Mouse (Mus musculus): ENCODE data around the gene Hscb. TPM values are rescaled to one million over a fixed set of nuclear protein-coding genes. Genes with fewer than 3 reads are reported as not detected.
A peak's percentile ranks its signal among the peaks of the same experiment; 100 is the strongest.

Gene Hscb
- polyA plus RNA-seq, 1 experiment = 18.0 TPM

DNA sequence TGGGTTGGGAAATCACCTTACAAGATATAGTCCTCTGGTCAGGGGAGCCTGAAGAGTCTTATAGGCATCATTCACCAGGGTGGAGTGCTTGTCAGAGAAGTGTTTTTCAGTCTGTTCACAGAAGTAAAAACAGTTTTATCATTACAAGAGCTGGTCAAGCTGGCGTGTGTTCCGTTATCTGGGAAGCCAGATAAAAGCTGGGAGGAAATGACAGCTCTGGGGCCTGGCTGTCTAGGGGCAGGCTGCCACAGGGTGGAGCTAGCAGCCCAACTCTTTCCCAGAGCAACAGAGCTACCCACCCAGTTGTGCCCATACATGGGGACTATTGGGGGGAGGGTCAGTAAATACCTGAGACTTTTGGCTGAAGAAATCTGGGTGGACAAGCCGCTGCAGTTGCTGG is 3.6 kb downstream of the Hscb start:
- peak in 1 of 2 experiments; percentile 63 for DNase-seq (ENCODE audit: extremely low spot score in 1 of 2, low spot score in 1 of 2)

- no peak for DNase-seq (ENCODE audit: extremely low spot score in 1 of 2, low spot score in 1 of 2)
Observed at GRCm38 (mm10) chr5:110831036-110831720, 8.4 kb downstream of the Hscb start.

DNA sequence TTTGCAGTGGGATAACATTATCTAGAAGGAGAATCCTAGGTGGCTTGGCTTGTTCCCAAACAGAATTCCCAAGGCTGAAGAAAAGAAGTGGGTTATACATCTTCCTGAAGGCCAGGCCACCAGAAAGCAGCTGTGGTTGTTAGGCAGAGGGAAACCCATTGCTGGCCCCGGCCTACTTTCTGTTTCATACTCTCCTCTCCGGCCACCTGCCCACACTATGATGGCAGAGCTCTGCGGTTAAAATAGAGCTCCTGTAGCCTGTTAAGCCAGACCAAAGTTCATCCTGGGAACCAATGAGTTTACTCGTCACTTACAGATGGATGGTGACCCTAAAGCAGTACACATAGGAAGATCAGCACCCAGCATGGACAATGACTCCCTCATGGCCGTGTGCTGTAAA is 12.0 kb downstream of the Hscb start:
- DNase-seq (ENCODE audit: extremely low spot score in 1 of 2, low spot score in 1 of 2) = no peak

- peak in 1 of 2 experiments; percentile 32 for DNase-seq (ENCODE audit: extremely low spot score in 1 of 2, low spot score in 1 of 2)
Observed at GRCm38 (mm10) chr5:110826781-110827495, 12.6 kb downstream of the Hscb start.

- no peak for DNase-seq (ENCODE audit: extremely low spot score in 1 of 2, low spot score in 1 of 2)
Observed at GRCm38 (mm10) chr5:110824421-110824820, 15.2 kb downstream of the Hscb start.

DNA sequence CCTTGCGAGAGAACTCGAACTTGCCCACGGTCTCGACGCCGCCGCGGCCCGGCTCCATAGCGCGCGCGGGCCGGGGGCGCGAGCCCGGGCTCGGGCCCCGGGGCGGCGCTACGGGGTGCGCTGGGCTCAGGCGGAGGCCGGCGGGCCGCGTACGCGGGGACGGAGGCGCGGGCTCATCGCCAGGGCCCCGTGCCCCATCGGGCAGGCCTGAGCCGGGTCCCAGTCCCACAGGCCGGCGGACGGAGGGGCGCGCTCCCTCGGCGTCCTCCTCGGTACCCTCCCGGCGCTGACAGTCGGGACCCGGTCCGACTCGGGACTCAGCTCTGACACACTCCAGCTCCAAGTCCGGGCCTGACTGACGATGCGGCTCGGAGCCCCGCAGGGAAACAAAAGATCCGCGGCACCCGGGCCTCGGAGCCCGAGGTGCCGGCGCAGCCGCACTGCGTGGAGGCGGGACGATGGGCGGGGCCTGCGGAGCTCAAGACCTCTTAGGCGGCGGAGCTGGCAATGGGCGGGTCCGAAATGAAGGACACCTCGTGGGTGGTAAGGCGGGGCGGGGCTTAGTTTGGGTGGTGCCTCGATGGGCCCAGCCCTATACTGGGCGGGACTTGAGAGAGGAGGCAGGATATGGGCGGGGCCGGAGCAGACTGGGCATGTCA is 29.8 kb downstream of the Hscb start, which contains the start of gene Ulk1:
Gene Ulk1 (minus strand): TSS at position 431 of the 659 bp plus-strand sequence.
- peak; percentile 99 for DNase-seq (ENCODE audit: extremely low spot score in 1 of 2, low spot score in 1 of 2)

- DNase-seq (ENCODE audit: extremely low spot score in 1 of 2, low spot score in 1 of 2) = peak in 1 of 2 experiments; percentile 15
Observed at GRCm38 (mm10) chr5:110808821-110809666, 30.5 kb downstream of the Hscb start.

- peak; percentile 77 to 87 for DNase-seq (ENCODE audit: extremely low spot score in 1 of 2, low spot score in 1 of 2)
Observed at GRCm38 (mm10) chr5:110808061-110808631, 31.4 kb downstream of the Hscb start.

DNA sequence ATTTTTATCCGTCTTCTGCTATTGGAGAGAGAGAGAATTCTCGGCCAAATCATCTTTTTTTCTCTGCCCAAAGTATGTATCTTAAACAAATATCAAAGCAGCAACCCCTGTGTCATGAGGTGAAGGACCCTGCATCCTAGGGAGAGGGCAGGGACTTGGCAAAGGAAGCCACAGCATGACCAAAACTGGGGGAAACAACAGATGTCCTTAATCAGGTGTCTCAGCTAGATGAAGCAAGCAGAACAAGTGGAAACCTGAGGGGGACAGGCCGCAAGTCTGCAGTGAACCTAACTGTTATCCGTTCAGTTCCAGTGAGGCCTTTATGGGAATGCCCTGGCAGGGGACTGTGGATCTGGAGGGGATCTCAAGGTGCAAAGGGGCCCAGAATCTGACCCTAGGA is 32.1 kb downstream of the Hscb start:
- DNase-seq (ENCODE audit: extremely low spot score in 1 of 2, low spot score in 1 of 2) = no peak

DNA sequence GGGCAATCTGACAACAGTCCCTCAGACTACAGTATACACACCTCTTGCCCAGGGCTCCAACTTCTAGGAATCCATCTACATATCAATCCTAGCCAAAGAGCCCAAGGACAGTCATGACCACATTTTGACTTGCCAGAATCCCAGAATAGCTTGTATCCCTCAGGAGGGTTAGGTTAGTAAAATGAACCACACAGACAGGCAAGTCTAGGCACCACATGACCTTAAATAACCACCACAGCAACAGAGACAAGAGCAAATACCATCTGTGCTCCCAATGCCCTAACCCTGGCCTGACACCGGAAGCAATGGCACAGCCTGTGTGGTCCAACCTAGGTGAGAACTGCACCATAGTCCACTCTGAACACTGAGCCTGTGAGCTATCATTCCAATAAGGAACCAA is 32.9 kb downstream of the Hscb start:
- DNase-seq (ENCODE audit: extremely low spot score in 1 of 2, low spot score in 1 of 2) = no peak

DNA sequence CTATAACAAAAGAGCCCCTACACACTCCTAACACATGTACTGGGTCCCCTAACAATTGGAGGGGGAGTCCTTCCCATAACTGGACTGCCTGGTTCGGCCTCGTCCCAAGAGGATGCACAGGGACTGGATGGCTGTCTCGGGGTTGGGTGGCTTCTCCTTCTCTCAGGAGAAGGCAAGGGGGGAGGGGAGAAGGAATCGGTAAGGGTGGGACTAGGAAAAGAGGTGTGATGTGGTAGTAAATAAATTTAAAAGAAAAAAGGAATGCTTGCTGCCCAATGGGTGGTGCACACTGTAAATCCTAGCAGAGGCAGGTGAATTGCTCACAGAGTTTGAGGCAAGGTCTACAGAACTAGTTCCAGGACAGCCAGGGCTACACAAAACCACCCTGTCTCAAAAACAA is 33.4 kb downstream of the Hscb start:
- no peak for DNase-seq (ENCODE audit: extremely low spot score in 1 of 2, low spot score in 1 of 2)

DNA sequence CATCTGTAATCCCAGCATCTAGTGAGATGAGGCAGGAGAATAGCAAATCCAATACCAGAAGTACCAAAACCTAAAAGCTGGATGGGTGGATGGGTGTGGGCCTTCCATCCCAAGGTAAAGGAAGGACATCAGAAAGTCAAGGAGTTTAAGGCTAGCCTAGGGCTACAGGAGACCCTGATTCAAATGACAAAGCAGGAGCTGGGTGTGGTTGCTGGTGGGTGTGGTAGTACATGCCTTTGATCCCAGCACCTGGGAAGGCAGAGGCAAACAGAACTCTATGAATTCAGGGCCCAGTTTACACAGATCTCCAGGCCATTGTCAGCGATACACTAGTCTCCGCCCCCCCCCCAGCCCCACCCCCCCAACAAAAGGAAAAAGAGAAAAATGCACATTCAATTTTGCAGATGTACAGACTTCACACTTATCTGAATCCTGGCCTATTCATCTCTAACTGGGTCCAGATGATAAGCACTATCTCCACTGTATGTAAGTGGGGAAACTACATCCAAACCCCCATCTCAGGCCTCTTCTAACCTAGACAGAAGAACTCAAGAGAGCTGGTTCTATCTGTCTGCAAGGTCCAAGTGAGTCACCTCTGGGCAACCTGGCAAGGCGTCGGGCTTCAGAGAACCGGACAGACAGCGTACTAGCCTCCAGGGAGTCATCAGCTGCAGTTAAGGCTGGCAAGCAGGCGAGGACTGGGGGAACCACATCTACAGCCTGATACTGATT is 35.4 kb downstream of the Hscb start:
- DNase-seq (ENCODE audit: extremely low spot score in 1 of 2, low spot score in 1 of 2) = no peak

- no peak for DNase-seq (ENCODE audit: extremely low spot score in 1 of 2, low spot score in 1 of 2)
Observed at GRCm38 (mm10) chr5:110802809-110803208, 36.8 kb downstream of the Hscb start.

GRCm38 (mm10) chr5:110802186-110802585 is 37.4 kb downstream of the Hscb start:
- no peak for DNase-seq (ENCODE audit: extremely low spot score in 1 of 2, low spot score in 1 of 2)

DNA sequence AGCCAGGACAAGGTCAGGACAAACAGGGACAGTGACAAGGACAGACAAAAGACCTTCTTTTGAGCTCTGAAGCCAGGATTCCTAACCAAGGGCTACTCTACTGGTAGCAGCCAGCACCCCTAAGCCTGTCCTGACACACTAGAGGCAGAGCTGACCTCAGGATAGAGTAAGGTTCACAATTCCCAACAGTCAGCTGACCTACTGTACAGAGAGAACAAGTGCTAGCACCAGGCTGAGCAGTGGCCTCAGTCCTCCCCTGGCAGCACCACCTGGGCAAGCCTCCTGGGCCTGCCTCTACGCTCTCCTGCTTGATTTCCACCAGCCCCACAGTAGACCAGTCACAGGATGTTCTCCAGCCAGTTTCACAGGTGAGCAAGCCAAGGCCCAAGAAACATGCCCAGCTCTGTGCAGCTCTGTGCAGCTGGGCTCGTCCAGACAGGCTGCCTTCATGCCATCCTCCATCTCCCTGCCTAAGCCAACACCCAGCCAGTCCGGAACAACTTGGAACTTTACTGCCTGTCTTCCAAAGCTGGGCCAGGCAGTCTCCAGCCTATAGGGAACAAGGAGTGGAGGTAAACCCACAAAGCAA is 38.4 kb downstream of the Hscb start:
- DNase-seq (ENCODE audit: extremely low spot score in 1 of 2, low spot score in 1 of 2) = no peak

DNA sequence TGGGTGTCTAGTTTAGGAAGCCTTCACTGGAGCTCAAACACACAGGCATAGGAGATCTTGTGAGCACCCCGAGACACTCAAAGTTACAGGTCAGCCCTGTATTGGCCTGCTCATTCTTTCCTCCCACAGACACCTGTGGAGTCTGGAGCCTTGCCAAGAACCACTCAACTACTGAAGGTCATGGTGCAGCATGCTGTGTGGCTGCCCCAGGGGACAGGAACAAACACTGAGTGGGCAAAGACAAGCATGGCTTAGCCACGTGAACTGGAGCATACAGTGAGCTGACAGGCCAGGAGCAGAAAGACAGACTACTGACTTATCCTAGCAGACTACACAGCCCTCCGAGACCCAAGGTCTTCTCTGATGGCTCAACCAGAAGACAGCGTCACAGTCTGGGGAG is 41.9 kb downstream of the Hscb start:
- no peak for DNase-seq (ENCODE audit: extremely low spot score in 1 of 2, low spot score in 1 of 2)

DNA sequence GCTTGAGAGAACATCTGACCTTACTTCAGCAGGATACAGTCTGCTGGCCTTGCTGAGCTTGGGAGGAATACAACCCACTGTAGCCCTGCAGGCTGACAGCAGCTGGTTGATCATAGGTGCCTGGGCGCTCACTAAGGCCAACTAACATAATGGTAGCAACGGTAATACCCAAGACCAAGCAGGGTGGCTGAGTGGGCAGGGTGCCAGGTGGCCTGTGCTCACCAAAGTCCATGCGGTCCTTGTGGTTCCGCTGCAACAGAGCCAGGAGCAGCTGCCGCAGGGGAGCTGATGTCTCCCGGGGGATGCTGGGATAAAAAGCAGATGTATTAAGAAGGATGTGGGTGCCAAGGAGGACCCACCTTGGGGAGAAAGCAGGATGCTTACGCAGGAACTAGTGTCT is 45.2 kb downstream of the Hscb start:
- no peak for DNase-seq (ENCODE audit: extremely low spot score in 1 of 2, low spot score in 1 of 2)

DNA sequence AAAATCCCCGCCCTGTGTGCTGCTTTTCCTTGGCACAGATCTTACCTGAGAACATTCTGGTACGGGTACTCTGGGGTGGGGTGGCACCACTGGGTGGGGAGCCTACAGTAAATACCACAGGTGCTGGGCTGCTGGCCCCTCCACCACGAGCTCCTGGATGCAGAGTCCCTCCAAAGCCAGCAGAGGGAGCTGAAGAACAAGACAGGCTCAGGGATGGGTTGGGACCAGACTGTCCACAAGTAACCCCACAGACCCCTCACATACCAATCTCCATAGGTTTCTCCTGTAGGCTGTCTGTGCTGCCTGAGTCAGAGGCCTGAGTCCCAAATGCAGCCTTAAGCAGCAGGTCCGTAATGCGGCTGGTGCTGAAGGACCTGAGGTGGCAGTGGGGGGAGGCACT is 50.9 kb downstream of the Hscb start:
- no peak for DNase-seq (ENCODE audit: extremely low spot score in 1 of 2, low spot score in 1 of 2)

GRCm38 (mm10) chr5:110786081-110786835 is 53.3 kb downstream of the Hscb start:
- DNase-seq (ENCODE audit: extremely low spot score in 1 of 2, low spot score in 1 of 2) = peak in 1 of 2 experiments; percentile 69

Measured in frontal cortex, adult 2 months (tissue).